Mouse (Mus musculus) heart, adult 9 months (tissue): ENCODE data around the gene Gm1604a.
A peak's percentile ranks its signal among the peaks of the same experiment; 100 is the strongest.
"Not testable (repeated sequence)": the region's sequence is repeated elsewhere in the genome, so short reads cannot be mapped to it uniquely, and the experiment has no call there.

ENCODE experiments used
- DNase-seq, 2 experiments: peaks; one replicate each; pipeline ENCODE4 v3.0.0; 2022; ENCODE audit warnings: low spot score in 2 of 2

Gm1604a gene

DNA sequence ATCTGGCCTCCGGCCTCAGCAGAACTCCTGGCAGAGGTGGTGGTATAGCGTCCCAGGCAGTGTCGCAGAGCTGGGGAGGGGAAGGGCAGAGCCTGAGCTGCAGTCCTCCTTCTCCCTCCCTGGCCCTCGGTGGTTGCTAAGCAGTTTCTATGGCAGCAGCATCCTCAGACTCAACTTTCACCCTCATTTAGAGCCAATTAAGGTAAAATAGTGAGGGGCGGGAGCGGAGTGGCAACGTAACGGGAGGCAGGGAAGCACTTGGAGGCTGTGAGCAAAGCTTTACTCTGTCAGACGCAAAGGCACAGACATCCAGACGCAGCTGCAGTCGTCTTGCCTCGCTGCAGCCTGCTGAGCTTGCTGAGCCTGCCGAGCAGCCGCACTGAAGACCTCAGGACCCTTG, at the start of gene Gm1604a:
Gm1604a (plus strand) TSS at position 312 of the 400 bp plus-strand sequence.
- not testable (repeated sequence) for DNase-seq

DNA sequence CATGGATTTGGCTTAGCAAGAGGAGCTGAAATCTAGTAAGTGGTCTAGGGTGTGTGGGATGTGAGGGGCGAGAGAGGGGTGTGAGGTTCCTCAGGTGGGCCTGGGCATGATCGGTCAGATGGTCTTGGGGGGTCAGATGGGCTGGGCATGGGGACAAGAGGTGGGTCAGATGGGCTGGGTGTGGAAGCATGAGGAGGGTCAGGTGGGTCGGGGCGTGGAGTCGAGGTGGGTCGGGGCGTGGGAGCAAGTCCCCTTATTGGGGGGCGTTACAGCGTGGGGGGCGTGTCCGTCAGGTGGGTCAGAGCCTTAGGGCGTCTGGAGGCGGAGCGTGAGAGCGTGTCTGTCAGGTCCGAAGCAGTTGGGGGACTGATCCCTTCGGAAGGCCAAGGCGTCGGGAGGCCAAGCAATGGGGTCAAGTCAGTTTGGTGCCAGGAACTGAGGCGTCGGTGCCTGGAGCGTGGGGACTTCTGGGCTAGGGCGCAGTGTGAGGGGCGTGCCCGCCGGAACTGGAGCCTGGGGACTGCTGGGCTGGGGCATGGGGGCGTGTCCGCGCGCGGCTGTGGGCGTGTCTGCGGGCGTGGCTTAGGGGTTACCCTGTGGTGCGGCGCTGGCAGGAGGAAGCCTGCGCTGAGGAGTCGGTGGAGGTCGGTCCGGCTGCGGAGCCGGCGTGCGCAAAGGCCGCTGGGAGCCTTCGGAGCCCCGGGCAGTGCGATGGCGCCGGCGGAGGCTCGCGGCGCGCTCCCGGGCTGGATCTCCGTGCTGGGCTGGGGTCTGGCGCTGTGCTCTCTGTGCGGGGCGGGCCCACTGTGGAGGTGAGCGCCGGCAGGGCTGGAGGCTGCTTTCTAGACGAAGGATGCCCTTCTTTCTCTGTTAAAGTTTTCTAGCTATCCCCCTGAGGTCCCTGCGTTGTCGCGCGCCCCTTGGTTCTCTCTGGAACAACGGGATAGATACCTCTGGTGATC, 46.8 kb upstream of the Gm1604a start, which contains the start of gene Gm49721:
Gm49721 (plus strand) TSS at position 618 of the 962 bp plus-strand sequence.
- DNase-seq, result peak; percentile 84

DNA sequence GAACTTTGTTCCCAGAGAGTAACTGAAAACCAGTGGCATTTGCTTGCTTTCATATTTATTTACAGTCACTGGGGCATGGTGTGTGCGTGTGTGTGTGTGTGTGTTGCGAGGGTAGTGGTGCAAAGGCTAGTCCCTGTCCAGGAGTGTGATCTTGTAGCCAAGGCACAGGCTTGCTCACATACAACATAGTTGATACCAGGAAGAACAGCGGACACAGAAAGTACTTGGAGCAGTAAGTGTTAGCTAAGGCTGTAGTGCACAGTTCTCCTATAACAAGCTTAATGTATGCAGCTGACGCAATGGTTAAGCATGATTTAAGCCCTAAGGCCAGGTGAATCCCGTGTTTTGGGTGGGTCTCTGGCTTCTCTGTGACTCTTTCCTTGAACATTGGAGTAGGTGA, 46.0 kb upstream of the Gm1604a start:
- not testable (repeated sequence) for DNase-seq

DNA sequence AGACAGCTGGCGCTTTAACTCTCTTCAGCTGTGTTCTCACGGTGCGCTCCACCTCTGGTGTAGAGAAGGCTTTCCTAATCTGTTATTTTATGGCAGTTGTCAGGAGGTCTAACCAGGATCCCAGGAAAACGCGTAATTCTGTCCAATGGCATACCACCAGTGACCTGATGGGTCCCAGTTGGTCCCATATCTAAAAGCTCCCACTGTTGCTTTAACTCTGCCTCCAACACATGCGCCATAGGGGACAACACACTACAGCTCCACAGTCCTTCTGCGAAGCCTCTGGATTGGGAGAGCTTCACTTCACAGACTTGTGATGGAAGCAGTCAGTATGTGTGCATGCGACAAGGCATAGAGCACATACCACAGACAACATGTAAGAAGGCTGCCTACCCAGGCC, 45.2 kb upstream of the Gm1604a start:
- DNase-seq, result not testable (repeated sequence)

DNA sequence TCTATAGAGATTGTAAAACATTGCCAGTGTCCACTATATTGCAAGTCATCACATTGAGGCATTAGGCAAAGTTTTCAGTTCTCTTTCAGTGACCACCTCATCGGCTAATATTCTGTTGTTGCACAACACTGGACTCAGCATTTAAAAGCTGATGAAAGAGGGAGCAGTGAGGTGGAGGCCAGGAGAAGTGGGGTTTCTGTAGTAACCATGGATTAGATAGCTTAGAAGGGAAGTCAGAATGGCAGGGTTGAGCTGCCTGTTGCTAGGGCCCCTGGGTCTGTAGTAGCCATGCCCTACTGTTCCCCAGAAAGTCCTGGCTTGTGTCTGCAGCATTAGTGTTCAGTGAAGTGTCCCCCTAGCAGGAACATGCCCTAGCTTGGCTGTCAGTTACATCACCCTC, 39.2 kb upstream of the Gm1604a start:
- DNase-seq, result not testable (repeated sequence)

DNA sequence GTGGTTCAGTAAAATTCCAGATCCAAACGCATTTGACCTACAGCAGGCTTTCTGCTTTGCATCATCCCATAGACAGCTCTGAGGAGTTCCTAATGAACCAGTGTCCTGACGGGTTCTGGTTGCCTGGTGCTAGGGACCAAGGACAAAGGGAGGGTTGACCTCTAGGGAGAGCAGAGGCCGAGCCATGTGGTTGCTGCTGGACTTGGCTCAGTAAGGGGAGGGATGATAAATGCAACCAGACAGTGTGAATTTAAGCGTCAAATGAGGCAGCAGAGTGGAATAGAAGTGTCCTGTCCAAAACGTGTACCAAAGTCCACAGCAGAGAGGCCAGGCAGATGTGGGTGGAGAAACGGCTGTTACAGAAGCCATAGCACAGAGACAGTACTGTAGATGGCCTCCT, 29.9 kb upstream of the Gm1604a start:
- not testable (repeated sequence) for DNase-seq

DNA sequence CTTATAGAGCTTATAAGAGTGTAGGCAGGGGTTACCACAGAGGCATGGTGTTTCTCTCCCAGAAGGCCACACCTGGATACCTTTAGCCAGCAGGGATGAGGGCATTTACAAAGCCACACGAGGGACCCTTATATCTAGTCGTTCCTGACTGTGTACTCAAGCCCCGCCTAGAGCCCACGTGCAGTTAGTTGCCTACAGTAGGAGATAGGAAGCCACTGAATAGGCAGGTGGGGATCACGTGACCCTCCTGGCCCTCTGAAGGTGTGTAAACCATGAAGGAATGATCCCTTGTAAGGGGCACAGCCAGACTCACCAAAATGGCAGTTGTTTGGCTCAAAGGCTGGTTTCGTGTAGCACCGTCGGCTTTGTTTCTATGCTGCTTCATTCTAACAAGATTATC, 28.5 kb upstream of the Gm1604a start:
- DNase-seq, result not testable (repeated sequence)

DNA sequence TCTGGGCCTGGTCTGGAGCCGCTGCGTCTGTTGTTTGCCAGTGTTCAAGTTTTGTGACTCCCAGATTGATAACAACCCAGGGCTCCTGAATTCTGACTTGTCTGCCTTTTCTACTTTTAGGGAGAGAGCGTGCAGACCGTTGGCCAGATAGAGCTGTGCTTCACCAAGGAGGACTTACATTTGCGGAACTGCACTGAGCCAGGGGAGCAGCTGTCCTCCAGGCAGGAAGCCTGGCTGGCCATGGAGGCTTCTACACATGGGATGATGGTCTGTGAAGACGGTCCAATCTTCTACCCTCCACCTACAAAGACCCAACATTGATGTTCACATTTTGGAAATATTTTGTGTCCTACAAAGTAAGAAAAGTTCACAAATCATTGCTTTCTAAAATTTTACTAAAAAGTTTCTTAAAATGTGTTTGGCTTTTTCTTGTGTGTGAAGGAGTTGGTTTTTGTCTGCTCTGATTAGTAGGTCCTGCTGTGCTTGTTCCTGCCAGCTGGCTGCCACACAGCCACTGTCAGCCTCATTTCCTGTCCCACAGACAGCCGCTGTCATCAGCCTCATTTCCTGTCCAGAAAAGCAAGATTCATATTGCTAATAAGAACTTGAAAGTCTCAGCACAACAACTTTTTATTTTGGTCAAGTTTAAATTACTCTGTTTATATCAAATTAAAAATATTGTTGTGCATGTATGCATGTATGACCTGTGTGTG, 27.4 kb upstream of the Gm1604a start:
- DNase-seq, result not testable (repeated sequence)

DNA sequence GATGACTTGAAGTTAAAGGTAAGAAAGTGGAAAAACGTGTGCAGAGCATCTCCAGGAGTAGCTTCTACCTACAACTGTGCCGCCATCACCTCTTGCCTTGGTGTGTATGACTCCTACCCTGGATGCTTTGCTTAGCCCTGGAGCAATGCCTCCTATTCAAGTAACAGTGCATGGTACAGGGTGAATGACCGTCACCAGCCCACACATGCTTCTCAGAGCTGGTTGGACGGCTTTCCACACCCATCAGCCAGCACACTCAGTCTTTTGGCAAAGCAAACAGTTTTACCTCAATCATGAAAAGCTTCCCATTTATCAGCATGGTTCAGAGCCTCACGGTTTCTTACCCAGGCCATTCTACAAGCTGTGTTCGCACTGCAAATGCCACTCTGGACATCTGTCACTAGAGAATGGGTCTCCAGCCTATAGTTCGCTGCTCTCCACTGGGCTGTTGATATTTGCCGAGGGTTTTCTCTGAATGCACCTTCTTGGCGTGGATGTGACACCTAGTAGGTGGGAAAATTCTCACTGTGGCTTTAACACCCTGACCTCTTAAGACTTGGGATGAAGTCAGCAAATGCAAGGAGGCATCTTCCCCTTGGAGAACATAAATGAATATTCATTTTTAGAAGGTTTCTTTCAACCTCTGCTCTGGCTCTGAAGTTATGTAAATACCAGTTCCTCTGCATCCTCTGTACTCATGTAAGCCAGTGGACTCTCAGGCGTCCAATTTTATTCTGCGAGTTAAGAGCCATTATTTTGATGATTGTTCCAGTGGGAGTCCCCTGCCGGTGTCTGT, 23.4 kb upstream of the Gm1604a start:
- DNase-seq, result not testable (repeated sequence)

DNA sequence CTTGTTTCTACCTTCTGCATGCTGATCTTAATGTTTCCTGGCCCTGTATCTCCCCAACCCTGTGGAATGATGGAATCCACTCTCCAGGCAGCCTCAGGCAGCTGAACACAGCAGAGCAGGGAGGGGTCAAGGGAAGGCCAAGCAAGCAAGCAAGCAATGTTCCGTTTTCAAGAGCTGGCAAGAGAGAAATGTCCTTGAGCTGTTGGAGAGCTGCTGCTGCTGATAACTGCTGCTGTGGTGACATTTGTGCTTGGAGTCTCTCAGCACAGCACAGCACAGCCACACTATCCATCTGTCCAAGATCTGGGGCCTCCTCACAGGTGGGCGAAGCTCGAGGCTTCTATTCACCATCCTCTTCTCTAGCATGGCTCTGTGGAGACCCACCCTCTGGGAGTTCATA, 22.0 kb upstream of the Gm1604a start:
- DNase-seq, result not testable (repeated sequence)

DNA sequence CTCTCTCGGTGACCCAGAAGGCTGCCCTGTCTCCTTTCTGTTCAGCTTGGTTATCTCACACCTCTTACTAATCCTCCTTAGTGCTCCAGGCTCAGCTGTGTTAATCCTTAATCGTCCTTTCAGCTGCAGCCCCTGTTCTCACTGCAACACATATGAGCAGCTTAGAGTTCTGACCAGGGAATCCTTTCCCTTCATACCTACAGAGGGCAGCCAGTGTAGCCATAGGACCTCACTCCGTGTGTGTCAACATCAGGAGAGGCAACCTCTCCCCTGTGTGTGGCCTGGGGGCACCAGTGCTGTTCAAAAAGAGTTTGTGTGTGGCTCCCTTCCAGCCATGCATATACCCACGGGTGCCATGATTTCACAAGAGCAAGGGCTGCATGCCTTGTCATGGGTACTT, 19.7 kb upstream of the Gm1604a start:
- DNase-seq, result not testable (repeated sequence)

DNA sequence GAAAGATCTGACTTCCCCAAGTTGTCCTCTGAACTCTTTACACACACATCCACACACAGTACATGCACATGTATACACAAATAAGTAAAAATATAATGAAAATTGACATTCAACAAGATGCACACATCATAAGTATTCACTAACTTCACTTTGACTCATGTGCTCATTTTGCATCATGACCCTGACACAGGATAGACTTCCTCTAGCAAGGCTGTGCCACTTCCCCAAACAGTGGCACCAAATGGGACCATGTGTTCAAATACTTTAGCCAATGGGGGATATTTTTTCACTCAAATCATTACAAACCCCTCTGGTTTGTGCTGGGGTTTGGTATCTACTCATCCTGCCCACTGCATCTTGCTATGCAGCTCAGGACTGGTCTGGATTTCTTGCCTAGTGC, 16.5 kb upstream of the Gm1604a start:
- not testable (repeated sequence) for DNase-seq

DNA sequence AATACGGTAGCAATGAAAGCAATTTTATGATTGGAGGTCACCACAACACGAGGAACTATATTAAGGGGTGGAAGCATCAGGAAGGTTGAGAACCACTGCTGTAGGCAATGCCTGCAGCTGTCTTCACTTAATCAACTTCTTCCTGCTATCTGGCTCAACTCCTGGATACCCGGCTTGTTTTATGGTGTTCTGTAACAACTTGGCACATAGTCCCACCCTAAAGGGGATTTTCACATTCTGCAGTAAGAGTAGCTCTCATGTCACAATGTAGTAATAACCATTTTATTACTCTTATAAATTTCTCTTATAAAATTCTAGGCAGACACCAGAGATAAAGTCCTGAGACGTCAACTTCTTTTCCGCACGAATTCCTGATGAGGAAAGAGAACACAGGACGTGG, 15.9 kb upstream of the Gm1604a start:
- DNase-seq, result not testable (repeated sequence)

DNA sequence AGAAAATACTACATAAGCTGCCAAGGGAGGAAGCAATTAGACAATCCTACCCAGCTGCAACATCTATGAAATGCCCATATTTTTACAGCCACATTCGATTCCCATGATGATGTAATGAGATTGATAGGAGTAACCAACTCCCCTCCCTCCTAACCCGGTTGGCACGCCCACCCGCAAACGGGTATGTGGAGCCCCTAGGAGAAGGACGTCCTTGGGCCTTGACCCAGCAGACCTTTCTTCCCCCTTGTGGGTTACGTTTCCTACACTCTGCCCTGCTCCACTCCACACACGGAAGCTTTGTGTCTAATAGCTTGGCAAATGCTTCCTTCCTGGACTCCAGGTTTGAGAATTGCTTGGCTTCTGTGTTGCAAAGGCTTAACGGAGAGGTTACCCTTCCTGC, 15.5 kb upstream of the Gm1604a start:
- DNase-seq, result not testable (repeated sequence)

DNA sequence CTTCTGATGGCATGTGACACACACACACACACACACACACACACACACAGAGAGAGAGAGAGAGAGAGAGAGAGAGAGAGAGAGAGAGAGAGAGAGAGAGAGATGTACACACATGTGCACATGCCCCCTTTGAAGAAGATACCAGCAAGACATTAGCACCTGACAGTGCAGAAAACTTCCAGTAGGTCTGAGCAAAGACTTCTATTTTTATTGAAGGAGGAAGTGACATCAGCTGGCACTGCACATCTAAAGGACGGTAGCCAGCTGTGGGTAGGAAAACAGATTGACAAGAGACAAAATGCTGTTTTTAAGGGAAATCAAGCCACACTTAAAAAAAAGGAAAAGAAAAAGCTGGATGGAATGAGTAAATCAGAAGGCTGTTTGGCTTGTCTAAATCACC, 11.2 kb upstream of the Gm1604a start:
- not testable (repeated sequence) for DNase-seq

DNA sequence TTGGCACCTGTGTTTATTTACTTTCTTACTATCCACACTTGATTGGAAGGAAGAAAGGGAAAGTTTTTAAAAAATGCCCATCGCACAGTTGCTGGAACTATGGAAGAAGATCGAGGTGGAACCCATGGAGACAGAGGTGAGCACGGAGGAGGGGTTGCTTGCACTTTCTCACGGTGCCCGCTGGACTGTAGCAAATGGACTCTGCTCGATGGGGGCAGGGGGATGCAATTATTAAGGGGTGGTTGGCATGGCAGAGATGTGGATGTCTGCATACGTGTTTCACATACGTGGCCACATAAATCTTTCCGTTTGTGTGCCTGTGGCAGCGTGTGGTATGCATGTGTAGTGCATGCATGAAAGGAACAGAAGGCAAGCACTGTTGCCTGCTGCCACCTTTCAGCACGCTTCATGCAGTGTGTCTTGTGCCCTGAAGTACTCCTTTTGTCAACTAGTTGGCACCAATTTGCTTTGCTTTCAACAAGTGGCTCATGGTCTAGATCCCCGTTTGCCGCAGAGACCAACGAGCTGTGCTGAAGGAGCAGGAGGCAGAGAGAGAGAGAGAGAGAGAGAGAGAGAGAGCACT, 487 bp downstream of the Gm1604a start:
- not testable (repeated sequence) for DNase-seq

DNA sequence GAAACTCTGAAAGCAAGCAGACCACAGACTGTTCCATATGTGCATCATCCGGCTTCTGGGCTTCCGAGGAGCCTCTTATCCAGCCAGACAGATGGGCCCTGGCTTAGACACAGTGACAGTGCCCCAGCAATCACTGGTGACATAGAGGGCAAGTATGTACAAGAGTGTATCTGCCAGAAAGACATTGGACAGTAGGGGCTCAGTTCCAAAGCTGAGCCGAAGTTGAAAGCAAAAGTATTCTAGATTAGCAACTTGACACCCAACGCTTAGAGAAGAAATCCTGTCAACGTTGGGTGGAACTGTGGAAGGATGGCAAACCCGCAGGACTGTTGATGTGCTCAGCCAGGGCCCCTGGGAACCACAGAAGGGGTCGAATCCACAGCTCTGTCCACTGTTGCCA, 4.8 kb downstream of the Gm1604a start:
- peak; percentile 4 to 22 for DNase-seq

DNA sequence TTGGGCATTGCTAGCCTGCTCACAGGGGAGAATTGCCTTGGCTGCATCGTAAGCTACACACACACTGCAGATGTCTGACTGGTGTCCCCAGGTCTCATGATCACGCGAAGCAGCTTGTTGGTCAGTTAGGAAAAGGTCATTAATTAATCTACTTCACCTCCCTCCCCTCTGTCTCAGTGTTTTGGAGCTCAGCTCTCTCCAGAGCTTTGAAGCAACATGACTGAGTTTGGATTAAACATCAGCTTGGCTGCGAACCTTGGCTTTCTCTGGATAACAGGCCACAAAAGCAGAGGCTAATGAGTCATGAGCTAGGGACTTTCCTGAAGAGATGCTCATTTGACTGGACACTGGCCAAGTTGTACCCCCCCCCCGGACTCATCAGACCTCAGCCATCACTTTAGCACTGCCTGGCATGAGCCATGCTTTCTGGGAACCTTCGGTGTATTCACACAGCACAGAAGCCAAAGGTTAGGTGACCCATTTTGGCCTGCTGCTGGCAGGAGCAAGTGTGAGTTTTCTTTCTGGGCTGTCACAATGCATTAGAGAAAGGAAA, 5.3 kb downstream of the Gm1604a start:
- not testable (repeated sequence) for DNase-seq

DNA sequence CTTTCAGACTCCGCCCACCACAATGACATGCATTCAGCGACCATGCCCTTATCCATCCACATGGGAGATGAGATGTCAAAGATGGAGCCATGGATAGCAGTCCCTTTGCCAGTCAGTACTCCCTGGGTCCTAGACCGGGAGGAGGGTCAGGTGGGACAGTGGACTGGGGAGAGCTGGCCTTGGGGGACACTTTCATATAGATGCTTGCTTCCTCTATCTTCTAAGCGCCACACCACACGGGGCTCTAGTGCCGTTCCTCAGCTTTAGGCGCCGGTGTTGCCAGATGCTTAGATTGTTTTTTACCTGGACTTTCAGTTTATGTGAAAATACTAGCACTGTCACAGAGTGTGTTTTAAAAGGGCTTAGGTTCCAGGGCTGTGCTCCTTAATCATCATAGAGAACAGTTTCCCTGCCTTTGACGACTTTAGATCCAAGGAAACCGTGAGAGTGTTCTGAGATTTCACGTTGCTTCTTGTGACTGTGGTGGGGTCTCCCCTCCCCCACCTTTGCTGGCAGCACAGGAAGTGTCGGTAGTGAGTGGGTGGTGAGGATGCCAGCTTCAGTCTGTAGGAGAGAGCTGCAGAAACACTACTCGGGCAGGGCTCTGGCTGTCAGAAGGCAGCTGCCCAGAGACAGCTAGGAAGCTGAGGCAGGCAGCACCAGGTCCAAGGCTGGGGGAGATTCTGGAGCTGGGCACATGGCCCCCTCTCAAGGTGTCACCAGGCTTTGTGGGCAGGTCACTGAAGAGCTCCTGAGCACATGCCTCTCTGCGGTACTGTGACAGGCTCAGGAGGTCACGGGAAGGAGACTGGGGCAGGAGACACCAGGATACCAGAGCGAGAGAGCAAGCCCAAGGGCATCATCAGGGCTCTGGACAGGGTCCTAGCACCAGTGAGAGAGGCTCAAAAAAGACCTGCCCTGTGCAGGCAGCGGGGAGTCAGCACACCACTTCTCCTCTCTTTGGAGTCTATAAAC, 8.1 kb downstream of the Gm1604a start:
- not testable (repeated sequence) for DNase-seq
